Mouse (Mus musculus) hindbrain, postnatal 0 days (tissue): ENCODE measurements around the gene Ap2a1. TPM values are rescaled to one million over a fixed set of nuclear protein-coding genes. Genes with fewer than 3 reads are reported as not detected.
A peak's percentile ranks its signal among the peaks of the same experiment; 100 is the strongest.

Experiments
- ATAC-seq: fragments of 200-750 bp; cut with Nextera tagmentation; 2 replicates; pipeline ENCODE4 v1.8.0; 2017; ENCODE audit warnings: mild to moderate bottlenecking, moderate TSS enrichment, moderate library complexity
- DNase-seq: peaks from one replicate; pipeline ENCODE4 v3.0.0-alpha.2; 2015; ENCODE audit warnings: low spot score
- H3K27ac ChIP-seq: fragments of 300-500 bp; sonication (generic); 2 replicates; pipeline ENCODE4 v1.5.1; 2014; ENCODE audit warnings: mild to moderate bottlenecking
- H3K27me3 ChIP-seq: fragments of 300-500 bp; sonication (generic); 2 replicates; pipeline ENCODE4 v1.6.1; 2014; ENCODE audit warnings: low read length, mixed read lengths; ENCODE audit not compliant: insufficient read depth
- H3K36me3 ChIP-seq: fragments of 300-500 bp; sonication (generic); 2 replicates; pipeline ENCODE4 v1.6.1; 2014; ENCODE audit warnings: low read length, mixed read lengths; ENCODE audit not compliant: insufficient read depth
- H3K4me1 ChIP-seq: fragments of 300-500 bp; sonication (generic); 2 replicates; pipeline ENCODE4 v1.6.1; 2014; ENCODE audit warnings: antibody characterized with exemption, low read length, mixed read lengths; ENCODE audit not compliant: insufficient read depth
- H3K4me2 ChIP-seq: fragments of 300-500 bp; sonication (generic); 2 replicates; pipeline ENCODE4 v1.6.1; 2014; ENCODE audit warnings: low read depth, mild to moderate bottlenecking, low read length, moderate library complexity, mixed read lengths
- H3K4me3 ChIP-seq: fragments of 300-500 bp; sonication (generic); 2 replicates; pipeline ENCODE4 v1.5.1; 2014; ENCODE audit warnings: low read length
- H3K9ac ChIP-seq: fragments of 300-500 bp; sonication (generic); replicated peaks from 2 replicates; pipeline ENCODE4 v1.6.1; 2014; ENCODE audit warnings: mild to moderate bottlenecking, low read length, moderate library complexity, mixed read lengths
- H3K9me3 ChIP-seq: fragments of 300-500 bp; sonication (generic); 2 replicates; pipeline ENCODE4 v1.6.1; 2016; ENCODE audit warnings: low read length, mixed read lengths
- CTCF ChIP-seq: IDR thresholded peaks from 2 replicates; pipeline ENCODE4 v1.5.1; 2016; ENCODE audit warnings: antibody characterized with exemption, control low read depth, low read depth
- WGBS: fragments of 180-500 bp; shearing (Covaris S2); extraction: QIAGEN DNeasy Blood & Tissue Kit; methylation state at CpG from one replicate; pipeline ENCODE4 v1.1.7; 2014; 5-methylcytosine and 5-hydroxymethylcytosine counted together
- polyA plus RNA-seq: library from polyadenylated mRNA; unstranded; fragments of >200 nt; fragmentation: Nextera tagmentation; extraction: Ambion mirVana; gene quantifications from 2 replicates; pipeline ENCODE4 v1.2.1, GENCODE M21; 2015
- total RNA-seq: library from RNA; depleted of rRNA; stranded (reverse); fragments of >200 nt; gene quantifications from 2 replicates; pipeline ENCODE4 v1.2.3, GENCODE M21; 2014

Ap2a1 gene
- total and polyA plus RNA-seq, 2 experiments from 2014 or later = 115 to 255 TPM

DNA sequence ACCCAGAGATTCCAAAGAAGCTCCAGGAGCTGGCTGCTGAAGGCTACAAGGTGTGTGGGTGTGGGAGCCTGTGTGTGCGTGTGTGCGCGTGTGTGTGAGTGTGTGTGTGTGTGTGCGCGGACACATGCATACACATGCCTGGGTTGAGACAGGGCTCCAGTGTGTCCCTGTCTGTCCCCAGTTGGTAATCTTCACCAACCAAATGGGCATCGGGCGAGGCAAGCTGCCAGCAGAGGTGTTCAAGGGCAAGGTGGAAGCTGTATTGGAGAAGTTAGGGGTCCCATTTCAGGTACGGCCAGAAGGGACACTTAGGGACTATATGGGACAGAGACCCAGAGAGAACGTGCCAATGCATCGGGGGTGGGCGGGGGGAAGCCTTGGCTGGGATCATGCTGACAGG is 69.4 kb downstream of the Ap2a1 start:
- no peaks in the 10 kb centered on the region for H3K9me3 ChIP-seq
- H3K27ac ChIP-seq = no peak overlapping the region
- 88% methylated on average over 11 of the region's 11 CpGs for WGBS
- H3K4me2 ChIP-seq = no peak overlapping the region
- DNase-seq (no peak), ATAC-seq (no peak)
- H3K27me3 ChIP-seq = no peaks in the 10 kb centered on the region
- H3K36me3 ChIP-seq = peaks cover 27% of the 10 kb centered on the region
- H3K4me3 ChIP-seq = no peak overlapping the region
- H3K9ac ChIP-seq = no peak overlapping the region
- peaks cover 12% of the 10 kb centered on the region for H3K4me1 ChIP-seq
- TF ChIP-seq CTCF = no peak

DNA sequence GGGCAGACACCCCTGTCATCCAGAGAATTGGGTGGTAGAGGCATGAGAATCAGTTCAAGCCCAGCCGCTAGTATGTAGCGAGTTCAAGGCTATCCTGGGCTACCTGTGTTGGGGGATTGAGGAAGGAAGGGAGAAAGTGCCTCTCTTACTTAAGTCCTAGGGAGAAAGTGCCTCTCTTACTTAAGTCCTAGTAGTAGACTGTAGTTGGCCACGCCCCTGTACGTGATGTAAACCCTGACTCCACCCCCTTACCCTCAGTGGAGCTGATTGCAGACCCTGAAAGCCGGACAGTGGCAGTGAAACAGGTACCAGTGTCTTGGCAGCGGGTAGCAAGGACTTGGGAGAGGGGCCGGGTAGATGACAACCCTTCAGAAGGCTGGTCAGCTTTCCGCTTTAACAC is 71.4 kb downstream of the Ap2a1 start:
- no peak for TF ChIP-seq CTCF
- H3K4me1 ChIP-seq = peaks cover 12% of the 10 kb centered on the region
- peak overlapping the region; percentile 66 for H3K4me2 ChIP-seq
- no peak for ATAC-seq
- peak overlapping the region; percentile 90 for H3K27ac ChIP-seq
- no peaks in the 10 kb centered on the region for H3K27me3 ChIP-seq
- H3K36me3 ChIP-seq = peaks cover 12% of the 10 kb centered on the region
- peak overlapping the region; percentile 70 for H3K9ac ChIP-seq
- 32% methylated on average over 8 of the region's 8 CpGs for WGBS
- peak overlapping the region; percentile 57 for H3K4me3 ChIP-seq
- H3K9me3 ChIP-seq = no peaks in the 10 kb centered on the region
- peak; percentile 42 for DNase-seq

DNA sequence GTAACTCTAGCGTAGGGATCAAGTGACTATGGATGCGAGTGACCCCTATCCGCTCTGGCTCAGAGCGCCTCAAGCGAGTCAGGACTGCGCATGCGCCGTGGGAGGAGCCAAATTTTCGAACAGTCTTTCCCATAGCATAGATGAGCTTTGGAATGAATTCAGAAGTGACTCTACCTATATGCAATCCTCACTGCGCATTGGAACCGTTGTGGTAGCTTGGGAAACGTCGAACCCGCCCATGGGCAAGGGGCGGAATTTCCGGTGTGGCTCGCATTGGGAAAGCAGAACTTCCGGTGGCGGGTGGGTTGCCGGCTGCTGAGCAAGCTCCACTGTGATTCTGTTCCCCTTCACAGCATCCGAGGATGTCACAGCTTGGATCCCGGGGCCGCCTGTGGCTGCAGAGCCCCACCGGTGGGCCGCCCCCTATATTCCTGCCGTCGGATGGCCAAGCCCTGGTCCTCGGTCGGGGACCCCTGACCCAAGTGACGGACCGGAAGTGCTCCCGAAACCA is 72.2 kb downstream of the Ap2a1 start, which contains the start of gene Pnkp:
Gene Pnkp (plus strand): TSS at position 98 of the 511 bp plus-strand sequence.
- Histone ChIP-seq H3K36me3 (peaks cover 9% of the 10 kb centered on the region; the same call in 1 of the 2 replicates), H3K9ac (peak within 1 kb of the TSS; percentile 70), H3K4me2 (peak within 1 kb of the TSS; percentile 66), H3K9me3 (no peaks in the 10 kb centered on the region), H3K4me1 (peaks cover 12% of the 10 kb centered on the region), H3K27ac (peak within 1 kb of the TSS; percentile 90), H3K4me3 (peak within 1 kb of the TSS; percentile 57), H3K27me3 (no peaks in the 10 kb centered on the region)
- ATAC-seq (peak; percentile 77), DNase-seq (peak; percentile 95)
- WGBS = under 1% methylated on average over 32 of the region's 32 CpGs
- TF ChIP-seq CTCF = peak; percentile 36

DNA sequence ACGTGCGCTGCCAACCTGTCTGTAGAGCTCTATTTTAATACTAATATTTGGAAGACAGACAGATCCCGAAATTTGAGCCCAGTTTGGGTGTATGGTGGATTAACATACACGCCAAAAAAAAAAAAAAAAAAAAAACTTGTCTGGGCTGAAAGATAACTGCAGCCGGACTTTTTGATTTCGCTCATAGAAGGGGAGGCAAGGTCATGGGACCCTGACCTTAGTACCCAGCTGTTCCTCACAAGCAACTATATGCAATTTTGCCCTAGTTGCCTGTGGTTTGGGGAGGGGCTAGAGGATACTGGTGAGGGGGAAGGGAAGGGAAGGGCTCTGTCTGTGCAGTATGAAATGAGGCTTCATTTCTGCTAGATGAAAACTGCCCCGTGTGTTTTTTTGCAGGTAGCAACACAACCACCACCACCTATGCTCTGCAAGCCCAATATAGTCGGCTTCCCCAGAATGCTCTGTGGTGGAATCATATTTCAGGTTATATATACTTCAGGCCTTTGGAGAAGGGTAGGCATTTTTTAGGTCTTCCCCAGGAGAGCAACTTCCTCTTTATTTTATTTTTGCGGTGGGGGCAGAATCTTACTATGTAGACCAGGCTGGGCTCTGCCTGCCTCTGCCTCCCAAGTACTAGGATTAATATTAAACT is 72.9 kb downstream of the Ap2a1 start:
- Histone ChIP-seq H3K9ac (no peak overlapping the region; the same call in 1 of the 2 replicates), H3K36me3 (peaks cover 13% of the 10 kb centered on the region), H3K4me3 (peak overlapping the region; percentile 57), H3K4me2 (peak overlapping the region; percentile 66), H3K27me3 (no peaks in the 10 kb centered on the region), H3K4me1 (peaks cover 12% of the 10 kb centered on the region), H3K27ac (peak overlapping the region; percentile 90), H3K9me3 (no peaks in the 10 kb centered on the region)
- ATAC-seq = no peak
- no peak for TF ChIP-seq CTCF
- 66% methylated on average over 9 of the region's 9 CpGs for WGBS
- no peak for DNase-seq

DNA sequence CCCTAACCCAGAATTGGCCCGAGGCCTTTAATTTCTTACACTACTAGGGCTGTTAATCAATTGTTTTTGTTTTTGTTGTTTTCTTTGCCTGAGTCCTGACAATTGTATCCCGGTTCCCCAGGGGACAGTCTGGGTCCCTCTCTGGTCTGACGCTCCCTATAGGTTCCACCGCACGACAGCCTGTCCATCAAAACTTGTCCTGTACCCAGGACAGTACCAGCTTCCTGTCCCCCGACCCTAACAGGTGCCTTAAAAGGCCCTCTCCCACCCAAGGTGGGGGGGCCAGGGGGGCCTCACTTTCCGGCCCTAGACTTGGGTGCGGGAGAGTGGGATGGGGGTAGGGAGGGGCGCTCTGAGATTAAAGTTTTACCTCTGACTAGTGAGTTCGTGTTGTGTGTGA is 74.3 kb downstream of the Ap2a1 start:
- Histone ChIP-seq H3K4me3 (peak overlapping the region; percentile 41), H3K27me3 (no peaks in the 10 kb centered on the region), H3K27ac (peak overlapping the region; percentile 91), H3K9ac (peak overlapping the region; percentile 59), H3K36me3 (peaks cover 13% of the 10 kb centered on the region; the same call in 1 of the 2 replicates), H3K9me3 (no peaks in the 10 kb centered on the region), H3K4me1 (peaks cover 22% of the 10 kb centered on the region), H3K4me2 (peak overlapping the region; percentile 72)
- ATAC-seq = no peak
- no peak for TF ChIP-seq CTCF
- WGBS = 30% methylated on average over 10 of the region's 10 CpGs
- no peak for DNase-seq

DNA sequence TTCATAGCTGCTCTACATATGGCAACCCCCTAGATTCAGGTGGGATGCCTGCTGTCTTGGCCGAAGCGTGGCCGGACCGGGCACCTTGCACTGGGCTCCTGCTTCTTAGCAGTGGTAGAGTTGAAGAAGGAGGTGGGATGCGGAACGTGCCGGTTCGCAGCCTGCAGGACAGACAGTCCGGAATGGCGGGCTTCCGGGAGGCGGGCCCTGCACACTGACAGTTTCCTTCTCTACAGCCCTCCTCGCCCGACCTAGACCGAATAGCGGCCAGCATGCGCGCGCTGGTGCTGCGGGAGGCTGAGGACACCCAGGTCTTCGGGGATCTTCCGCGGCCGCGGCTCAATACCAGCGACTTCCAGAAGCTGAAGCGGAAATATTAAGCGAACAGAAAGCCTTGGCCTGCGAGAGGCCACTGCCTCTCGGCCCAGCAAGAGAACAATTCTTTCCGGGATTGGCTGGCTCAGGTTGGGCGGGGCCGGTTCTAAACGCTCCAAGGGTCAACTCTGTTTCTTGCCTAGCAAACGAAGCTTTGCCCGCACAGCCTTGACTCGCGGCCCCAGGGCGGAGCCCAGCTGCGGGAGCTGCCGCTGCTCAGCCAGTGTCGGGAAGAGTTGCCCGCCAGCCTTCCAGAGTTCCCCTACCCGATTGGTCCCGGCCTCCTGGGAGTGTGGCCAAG is 74.8 kb downstream of the Ap2a1 start:
- Histone ChIP-seq H3K27ac (peak overlapping the region; percentile 91), H3K4me2 (peak overlapping the region; percentile 72), H3K4me1 (peaks cover 22% of the 10 kb centered on the region), H3K9ac (peak overlapping the region; percentile 59), H3K36me3 (peaks cover 13% of the 10 kb centered on the region; the same call in 1 of the 2 replicates), H3K27me3 (no peaks in the 10 kb centered on the region), H3K9me3 (no peaks in the 10 kb centered on the region), H3K4me3 (peak overlapping the region; percentile 41)
- DNase-seq = peak; percentile 79
- ATAC-seq = peak; percentile 4; the same call in 1 of the 2 replicates
- 3% methylated on average over 45 of the region's 45 CpGs for WGBS
- TF ChIP-seq CTCF = no peak
